Mouse (Mus musculus): Measurements from ENCODE around the gene Znfx1.

The Znfx1 gene

GRCm38 (mm10) chr2:167062965-167063880 lies at the start of gene Znfx1:
TSS of gene Znfx1 (minus strand) at chr2:167063015.
- DNase-seq (ENCODE audit: extremely low read depth, insufficient read length, low spot score), result peak; percentile 97

- DNase-seq (ENCODE audit: extremely low read depth, insufficient read length, low spot score), result no peak
These were observed 49.4 kb upstream of the Znfx1 start for GRCm38 (mm10) chr2:167112259-167112658.

- no peak for DNase-seq (ENCODE audit: extremely low read depth, insufficient read length, low spot score)
These were observed 46.7 kb upstream of the Znfx1 start for GRCm38 (mm10) chr2:167109506-167109905.

GRCm38 (mm10) chr2:167103546-167103945 lies 40.7 kb upstream of the Znfx1 start:
- no peak for DNase-seq (ENCODE audit: extremely low read depth, insufficient read length, low spot score)

DNA sequence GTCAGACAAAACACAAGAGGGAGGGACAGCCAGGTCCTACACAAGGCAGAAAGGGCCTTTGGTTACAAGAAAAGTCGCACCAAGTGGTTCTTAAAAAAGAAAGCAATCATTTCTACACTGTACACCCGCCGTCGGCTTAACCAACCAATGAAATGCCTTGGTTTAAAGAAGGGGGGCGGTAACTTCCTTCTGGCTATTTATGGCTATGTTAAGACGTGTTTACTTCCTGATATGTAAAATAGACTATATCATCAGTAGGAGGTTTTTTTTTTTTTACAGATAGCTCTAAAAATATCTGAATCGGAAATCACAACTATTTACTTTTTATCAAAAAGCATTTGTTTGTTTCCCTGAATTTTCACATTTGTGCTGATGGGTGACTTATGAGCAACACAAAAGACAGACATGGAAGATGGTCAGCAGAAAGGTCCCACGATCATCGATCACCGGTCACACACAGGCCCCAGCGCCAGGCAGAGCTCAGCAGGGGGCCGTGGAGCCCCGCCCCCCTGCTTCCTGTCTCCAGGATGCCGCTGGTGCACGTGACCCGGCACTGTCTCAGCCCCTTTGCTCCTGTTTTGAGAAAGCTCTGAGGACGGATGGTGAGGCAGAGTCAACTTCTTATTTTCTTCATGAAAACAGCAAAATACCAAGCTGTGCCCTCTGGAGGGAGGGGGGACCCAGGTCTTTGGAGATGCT lies 39.1 kb upstream of the Znfx1 start:
- no peak for DNase-seq (ENCODE audit: extremely low read depth, insufficient read length, low spot score)

DNA sequence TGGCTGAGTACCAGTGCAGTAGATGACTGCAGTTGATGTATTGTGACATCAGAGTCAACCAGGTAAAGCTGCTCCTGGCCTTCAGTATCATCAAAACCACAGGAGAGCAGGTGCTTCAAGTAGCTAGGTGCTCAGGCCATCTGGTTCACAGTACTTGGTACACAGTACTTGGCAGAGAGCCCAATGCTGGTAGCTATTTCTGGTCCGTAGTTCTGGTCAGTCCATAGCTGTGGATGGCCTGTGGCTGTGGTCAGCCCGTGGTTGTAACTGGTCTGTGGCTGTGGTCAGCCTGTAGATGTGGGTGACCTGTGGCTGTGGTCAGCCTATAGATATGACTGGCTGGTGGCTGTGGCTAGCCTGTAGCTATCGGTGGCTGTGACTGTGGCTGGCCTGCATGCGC lies 31.9 kb upstream of the Znfx1 start:
- DNase-seq (ENCODE audit: extremely low read depth, insufficient read length, low spot score), result peak; percentile 45

DNA sequence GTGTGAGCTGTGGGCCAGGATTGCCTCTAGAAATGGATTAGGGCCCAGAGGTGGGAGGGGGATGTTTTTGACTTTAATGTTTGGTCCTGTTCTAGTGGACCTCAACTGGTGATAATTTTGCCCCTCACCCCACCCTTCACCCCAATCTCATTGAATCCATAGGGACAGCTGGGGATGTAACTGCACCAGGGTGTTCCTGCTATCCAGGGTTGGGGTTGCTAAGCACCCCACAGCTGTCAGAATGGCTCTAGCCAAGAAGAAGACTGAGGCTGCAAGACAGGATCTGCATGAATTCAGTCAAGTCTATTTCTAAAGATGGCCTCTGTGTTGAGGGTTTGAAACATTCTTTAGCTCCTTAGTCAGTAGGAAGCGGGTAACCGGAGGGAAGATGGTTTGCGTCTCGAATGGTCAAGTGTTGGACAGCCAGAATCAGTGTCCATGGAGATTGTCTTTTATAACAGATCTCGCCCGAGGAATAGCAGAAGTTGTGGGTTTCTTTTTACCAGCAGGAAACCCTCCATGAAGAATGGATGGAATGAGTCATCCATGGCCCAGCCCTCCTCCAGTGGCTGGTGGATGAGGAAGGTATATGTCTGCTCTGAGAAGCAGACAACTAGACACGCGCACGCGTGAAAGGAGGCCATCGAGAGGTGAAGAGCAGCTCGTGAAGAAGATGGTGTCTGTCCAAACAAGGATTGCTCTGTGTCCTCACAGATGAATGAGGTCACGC lies 30.5 kb upstream of the Znfx1 start:
- peak; percentile 62 for DNase-seq (ENCODE audit: extremely low read depth, insufficient read length, low spot score)

DNA sequence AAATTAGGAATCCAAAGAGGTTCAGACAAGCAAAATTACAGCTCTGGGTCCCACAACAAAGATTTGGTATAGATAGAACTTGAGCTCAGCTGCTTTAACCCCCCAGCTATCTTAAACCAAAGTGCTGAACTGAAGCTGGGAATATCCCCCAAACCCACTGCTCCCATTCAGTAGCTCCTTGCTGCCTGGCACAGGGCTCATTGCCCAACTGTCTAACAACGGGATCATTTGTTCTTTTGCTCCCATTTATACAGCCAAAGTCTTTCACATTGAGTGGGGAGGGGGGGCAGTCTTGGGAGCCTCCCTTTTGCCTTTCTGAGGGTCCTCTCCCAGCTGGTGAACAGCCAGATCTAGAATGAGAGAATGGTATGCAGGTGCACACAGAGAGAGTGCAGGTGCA lies 27.5 kb upstream of the Znfx1 start:
- DNase-seq (ENCODE audit: extremely low read depth, insufficient read length, low spot score), result no peak

DNA sequence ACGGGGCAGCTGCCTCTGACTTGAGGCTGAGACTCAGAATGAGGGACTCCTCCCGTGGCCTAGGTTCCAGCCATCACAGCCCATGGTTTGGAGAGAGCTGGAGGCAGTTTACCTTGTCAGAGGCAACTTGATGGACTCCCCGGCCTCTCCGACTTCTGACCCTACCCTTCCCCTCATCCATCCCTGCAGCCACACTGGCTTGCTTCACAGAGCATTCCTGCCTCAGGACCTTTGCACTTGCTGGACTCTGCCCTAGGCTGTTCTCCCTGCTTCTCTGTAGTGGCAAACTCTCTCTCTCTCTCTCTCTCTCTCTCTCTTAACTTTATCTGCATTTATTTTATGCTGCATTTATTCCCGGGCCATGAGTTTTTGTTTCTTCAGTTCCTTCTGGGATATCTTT lies 24.0 kb upstream of the Znfx1 start:
- no peak for DNase-seq (ENCODE audit: extremely low read depth, insufficient read length, low spot score)

- no peak for DNase-seq (ENCODE audit: extremely low read depth, insufficient read length, low spot score)
These were observed 23.3 kb upstream of the Znfx1 start for GRCm38 (mm10) chr2:167086092-167086491.

GRCm38 (mm10) chr2:167081639-167082038 lies 18.8 kb upstream of the Znfx1 start:
- DNase-seq (ENCODE audit: extremely low read depth, insufficient read length, low spot score), result no peak

GRCm38 (mm10) chr2:167081135-167081534 lies 18.3 kb upstream of the Znfx1 start:
- DNase-seq (ENCODE audit: extremely low read depth, insufficient read length, low spot score), result no peak

DNA sequence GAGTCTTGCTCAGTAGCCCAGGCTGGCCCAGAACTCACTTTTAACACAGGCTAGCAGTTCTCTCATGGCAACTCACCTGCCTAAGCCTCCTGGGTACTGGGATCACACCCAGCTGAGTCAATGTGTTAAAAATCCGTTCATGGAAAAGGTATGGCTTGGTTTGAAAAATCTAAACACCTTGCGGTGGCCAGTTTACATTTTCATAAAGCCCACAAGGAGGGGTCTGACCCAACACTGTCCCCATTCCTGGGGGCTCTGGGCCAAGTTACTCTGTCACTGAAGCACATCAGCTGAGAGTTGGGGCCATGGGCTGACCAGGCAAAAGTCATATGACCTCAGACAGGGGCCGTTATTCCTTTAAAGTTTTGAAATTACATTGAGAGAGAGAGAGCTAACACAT lies 17.6 kb upstream of the Znfx1 start:
- no peak for DNase-seq (ENCODE audit: extremely low read depth, insufficient read length, low spot score)

GRCm38 (mm10) chr2:167079535-167080257 lies 16.9 kb upstream of the Znfx1 start:
- DNase-seq (ENCODE audit: extremely low read depth, insufficient read length, low spot score), result peak; percentile 94

DNA sequence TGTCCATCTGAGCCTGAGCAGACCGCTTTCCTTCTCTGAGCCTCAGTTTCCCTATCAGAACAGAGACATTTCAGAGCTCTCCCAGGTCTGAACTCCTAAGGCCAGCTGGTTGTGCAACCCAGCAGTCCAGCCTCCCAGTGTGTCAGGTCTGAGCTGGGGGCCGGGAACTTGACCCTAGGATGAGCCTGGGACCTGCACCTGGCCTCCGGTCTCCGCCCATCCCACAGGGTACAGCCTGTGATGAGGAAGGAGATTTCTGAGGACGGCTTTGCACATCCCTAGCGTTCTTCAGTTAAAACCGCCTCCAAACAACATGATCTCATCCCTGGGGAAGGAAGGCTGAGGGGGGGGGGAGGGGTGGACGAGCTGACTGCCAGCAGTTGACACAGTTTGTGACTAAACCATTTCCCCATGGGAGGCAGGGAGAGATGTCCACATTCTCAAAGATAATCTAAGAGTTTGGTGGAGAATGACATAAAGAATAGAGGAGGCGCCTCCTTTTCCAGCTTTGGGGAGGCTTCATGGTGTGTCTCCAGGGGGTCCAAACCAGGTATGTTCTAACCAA lies 16.2 kb upstream of the Znfx1 start:
- peak; percentile 88 for DNase-seq (ENCODE audit: extremely low read depth, insufficient read length, low spot score)

- DNase-seq (ENCODE audit: extremely low read depth, insufficient read length, low spot score), result no peak
These were observed 15.7 kb upstream of the Znfx1 start for GRCm38 (mm10) chr2:167078486-167078885.

GRCm38 (mm10) chr2:167077199-167077962 lies 14.6 kb upstream of the Znfx1 start:
- no peak for DNase-seq (ENCODE audit: extremely low read depth, insufficient read length, low spot score)

DNA sequence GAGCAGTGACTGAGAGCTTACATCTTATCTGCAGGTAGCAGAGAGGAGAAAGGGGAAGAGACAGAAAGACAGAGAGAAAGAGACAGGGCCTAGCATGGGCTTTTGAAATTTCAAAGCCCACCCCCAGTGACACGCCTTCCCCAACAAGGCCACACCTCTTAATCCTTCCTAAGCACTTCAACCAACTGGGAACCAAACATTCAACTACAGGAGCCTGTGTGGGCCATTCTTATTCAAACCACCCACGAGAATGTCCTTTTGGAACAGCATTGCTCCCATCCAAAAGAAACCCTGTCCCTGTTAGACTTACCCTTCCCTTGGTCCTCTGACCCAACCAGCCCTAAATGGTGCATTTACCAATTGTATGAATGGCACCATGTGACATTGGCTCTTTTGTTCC lies 13.9 kb upstream of the Znfx1 start:
- DNase-seq (ENCODE audit: extremely low read depth, insufficient read length, low spot score), result no peak

DNA sequence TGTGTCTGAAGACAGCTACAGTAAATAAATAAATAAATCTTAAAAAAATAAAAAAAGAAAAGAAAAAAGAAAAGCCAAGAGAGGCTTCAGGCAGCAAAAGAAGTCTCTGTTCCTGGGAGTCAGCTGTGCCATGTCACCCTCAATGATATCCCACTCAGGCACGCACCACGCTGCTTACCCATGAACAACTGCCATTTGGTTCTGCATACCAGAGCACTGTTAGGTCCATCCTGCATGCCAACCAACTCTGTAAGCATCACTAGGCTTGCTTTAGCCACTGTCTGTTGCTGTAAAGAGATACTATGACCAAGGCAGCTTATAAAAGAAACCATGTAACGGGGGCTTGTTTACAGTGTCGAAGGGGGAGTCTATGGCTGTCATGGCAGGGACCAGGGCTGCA lies 13.5 kb upstream of the Znfx1 start:
- DNase-seq (ENCODE audit: extremely low read depth, insufficient read length, low spot score), result no peak

- no peak for DNase-seq (ENCODE audit: extremely low read depth, insufficient read length, low spot score)
These were observed 11.8 kb upstream of the Znfx1 start for GRCm38 (mm10) chr2:167074587-167074986.
